Mouse (Mus musculus) C2C12 (cell line): ENCODE data around the gene Atox1. TPM values are rescaled to one million over a fixed set of nuclear protein-coding genes. Genes with fewer than 3 reads are reported as not detected.

Experiments used
- H3K27me3 ChIP-seq: one replicate; pipeline ENCODE4 v1.6.1; 2011; ENCODE audit not compliant: control insufficient read depth, insufficient read depth, insufficient read length
- H3K36me3 ChIP-seq: one replicate; pipeline ENCODE4 v1.6.1; 2011; ENCODE audit not compliant: control insufficient read depth, insufficient read depth
- H3K4me3 ChIP-seq: one replicate; pipeline ENCODE4 v1.5.1; 2011; ENCODE audit warnings: mild to moderate bottlenecking, control low read depth; ENCODE audit not compliant: poor library complexity, insufficient read depth, severe bottlenecking
- H3K79me2 ChIP-seq: one replicate; pipeline ENCODE4 v1.6.1; 2011; ENCODE audit not compliant: control insufficient read depth, insufficient read depth
- H3K79me3 ChIP-seq: one replicate; pipeline ENCODE4 v1.6.1; 2011; ENCODE audit warnings: low read depth, control low read depth
- H3ac ChIP-seq: one replicate; pipeline ENCODE3; 2011; ENCODE audit warnings: low read depth; ENCODE audit not compliant: control insufficient read depth, insufficient read length
- CEBPB ChIP-seq: IDR thresholded peaks from one replicate; pipeline ENCODE4 v1.6.1; 2011; ENCODE audit warnings: low read depth, mild to moderate bottlenecking, control low read depth, moderate library complexity
- CTCF ChIP-seq: IDR thresholded peaks from one replicate; pipeline ENCODE4 v1.5.1; 2011; ENCODE audit not compliant: control insufficient read depth, insufficient read depth, insufficient read length
- FOSL1 ChIP-seq: IDR thresholded peaks from one replicate; pipeline ENCODE4 v1.8.0; 2011; ENCODE audit warnings: mild to moderate bottlenecking, low read length; ENCODE audit not compliant: poor library complexity, insufficient read depth, severe bottlenecking
- MAX ChIP-seq: IDR thresholded peaks from one replicate; pipeline ENCODE4 v1.6.1; 2011; ENCODE audit warnings: mild to moderate bottlenecking, control low read depth
- MYOD1 ChIP-seq: IDR thresholded peaks from one replicate; pipeline ENCODE4 v1.6.1; 2011; ENCODE audit warnings: low read depth; ENCODE audit not compliant: control insufficient read depth, insufficient read length
- MYOG ChIP-seq: IDR thresholded peaks from one replicate; pipeline ENCODE4 v1.6.1; 2011; ENCODE audit not compliant: control insufficient read depth, insufficient read length; ENCODE audit errors: extremely low read depth
- USF1 ChIP-seq: IDR thresholded peaks from one replicate; pipeline ENCODE4 v1.6.1; 2011; ENCODE audit warnings: low read depth, mild to moderate bottlenecking, control low read depth, moderate library complexity
- polyA plus RNA-seq: library from polyadenylated mRNA; unstranded; fragments of >200 nt; fragmentation: generic; extraction: Trizol; gene quantifications from one replicate; pipeline ENCODE4 v1.2.1, GENCODE M21; 2012; ENCODE audit warnings: missing spikeins

Atox1 gene
- polyA plus RNA-seq, 1 experiment = 365 TPM

DNA sequence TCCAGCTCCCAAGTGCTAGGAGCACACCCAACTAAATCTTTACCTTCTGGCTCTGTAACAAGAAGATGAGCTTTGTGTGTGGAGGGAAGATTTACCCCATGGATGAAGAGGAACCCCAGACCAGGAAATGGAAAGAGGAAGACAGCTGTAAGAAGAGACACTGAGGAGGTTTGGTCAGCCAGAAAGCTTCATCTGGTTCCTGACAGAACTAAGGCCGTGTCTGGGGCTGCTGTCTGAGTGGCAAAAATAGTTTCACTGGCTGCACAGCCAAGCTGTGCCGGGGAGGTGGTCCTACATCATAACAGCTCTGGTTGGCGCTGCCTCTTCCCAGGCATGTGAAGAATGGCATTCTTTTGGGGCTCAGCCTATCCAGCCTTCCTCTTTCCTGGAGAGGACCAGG lies 28.1 kb downstream of the Atox1 start:
- Histone ChIP-seq H3K79me2 (no peaks in the 10 kb centered on the region), H3K4me3 (no peak overlapping the region), H3K79me3 (no peaks in the 10 kb centered on the region)

DNA sequence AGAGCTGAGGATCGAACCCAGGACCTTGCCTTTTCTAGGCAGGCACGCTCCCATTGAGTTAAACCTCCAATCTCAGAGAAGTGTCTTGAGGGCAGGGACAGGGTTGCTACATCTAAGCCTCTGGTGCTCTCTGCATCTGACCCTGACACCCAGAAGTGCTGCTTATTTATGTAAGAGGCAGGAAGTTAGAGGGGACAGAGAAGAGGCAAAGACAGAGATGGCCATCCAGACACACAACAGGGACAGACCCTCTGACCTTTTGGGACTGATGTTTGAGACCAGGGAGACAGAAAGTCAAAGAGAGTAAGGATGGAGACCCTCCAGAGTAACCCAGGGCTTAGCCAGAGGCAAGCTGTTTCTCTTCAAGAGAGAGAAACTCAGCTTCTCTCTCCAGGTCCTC lies 31.1 kb downstream of the Atox1 start:
- H3ac ChIP-seq = no peak overlapping the region
- no peaks in the 10 kb centered on the region for H3K79me2 ChIP-seq
- no peaks in the 10 kb centered on the region for H3K27me3 ChIP-seq
- H3K36me3 ChIP-seq = no peaks in the 10 kb centered on the region
- H3K4me3 ChIP-seq = no peak overlapping the region
- TF ChIP-seq FOSL1 (no peak), MYOG (no peak), CEBPB (no peak), MAX (no peak), CTCF (no peak), MYOD1 (no peak), USF1 (no peak)
- no peaks in the 10 kb centered on the region for H3K79me3 ChIP-seq

More for the DNA sequence above, 28.1 kb downstream of the Atox1 start:
- H3ac ChIP-seq = no peak overlapping the region
- TF ChIP-seq MYOG (no peak), CEBPB (no peak), USF1 (no peak), FOSL1 (no peak), MYOD1 (no peak), CTCF (no peak)
- H3K27me3 ChIP-seq = no peaks in the 10 kb centered on the region
- no peaks in the 10 kb centered on the region for H3K36me3 ChIP-seq

DNA sequence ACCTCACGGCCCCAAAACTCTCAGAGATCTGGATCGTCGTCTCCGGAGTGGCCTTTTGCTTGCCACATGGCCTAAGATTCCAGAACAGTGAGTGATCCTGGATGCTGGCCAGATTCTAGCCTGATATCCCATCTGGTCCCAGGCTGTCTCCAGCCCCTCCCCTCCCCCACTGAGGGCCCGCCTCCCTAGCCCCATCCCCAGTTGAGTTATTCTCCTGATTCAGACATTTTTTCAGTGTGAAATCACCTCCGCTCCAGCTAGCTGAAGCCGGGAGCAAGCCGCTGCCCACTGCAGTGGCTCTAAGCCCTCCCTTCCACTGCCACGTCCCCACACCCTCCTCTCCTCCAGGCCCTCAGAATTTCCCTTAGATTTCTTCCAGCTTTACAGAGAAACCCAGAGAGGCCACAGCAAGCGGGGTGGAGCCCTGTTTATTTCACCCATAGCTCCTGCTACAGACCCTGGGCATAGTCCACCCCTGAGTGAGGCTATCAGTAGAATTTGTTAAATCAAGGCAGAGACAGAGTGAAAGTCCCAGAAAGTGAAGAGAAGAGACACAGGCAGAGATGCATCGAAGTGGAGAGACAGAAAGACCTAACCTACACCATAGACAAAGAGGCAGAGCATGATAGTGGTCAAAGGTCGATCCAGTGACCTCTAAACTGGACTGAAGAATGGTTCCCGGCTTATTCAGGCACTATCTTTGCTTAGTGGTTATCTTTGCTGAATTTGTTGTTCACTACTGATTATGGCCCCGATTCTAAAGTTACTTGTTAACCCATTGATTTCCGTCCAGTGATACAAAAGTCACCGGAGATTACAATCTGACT lies 32.6 kb downstream of the Atox1 start:
- no peaks in the 10 kb centered on the region for H3K79me3 ChIP-seq
- TF ChIP-seq MYOG = no peak
- TF ChIP-seq MAX = peak; percentile 91
- TF ChIP-seq FOSL1 = peak; percentile 6
- peak; percentile 26 for TF ChIP-seq CEBPB
- peak; percentile 82 for TF ChIP-seq USF1
- TF ChIP-seq MYOD1 = peak; percentile 10
- TF ChIP-seq CTCF = no peak
- no peaks in the 10 kb centered on the region for H3K27me3 ChIP-seq
- H3K79me2 ChIP-seq = no peaks in the 10 kb centered on the region
- no peaks in the 10 kb centered on the region for H3K36me3 ChIP-seq
- H3ac ChIP-seq = peak overlapping the region; percentile 72
- H3K4me3 ChIP-seq = no peak overlapping the region

DNA sequence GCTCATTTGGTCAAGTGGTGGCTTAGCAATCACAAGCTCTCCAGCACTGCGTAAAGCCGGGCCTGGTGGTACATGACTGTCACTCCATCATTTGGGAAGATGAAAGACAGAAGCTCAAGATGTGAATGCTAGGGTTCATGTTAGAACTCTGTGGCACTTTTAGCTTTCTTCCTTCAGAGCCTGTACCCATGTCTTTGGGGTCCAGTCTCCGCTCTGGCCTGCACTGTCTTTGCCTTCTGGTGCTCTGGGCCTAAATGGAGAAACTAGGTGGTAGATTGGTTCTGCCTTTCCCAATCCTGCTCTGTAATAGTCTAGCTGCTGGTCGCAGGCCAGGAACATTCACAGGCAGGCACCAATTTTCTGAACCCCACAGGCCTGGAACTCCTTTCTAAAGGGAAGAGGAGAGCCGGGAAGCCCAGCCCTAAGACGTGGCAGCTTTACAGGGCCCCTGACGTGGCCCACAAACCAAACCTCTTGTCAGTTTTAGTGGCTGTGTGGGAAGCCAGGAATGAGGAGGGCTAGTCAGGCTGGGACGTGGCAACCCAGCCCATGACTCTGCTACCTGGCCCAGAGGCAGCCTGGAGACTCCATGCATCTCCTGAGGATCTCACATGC lies 36.2 kb downstream of the Atox1 start:
- peaks cover 2% of the 10 kb centered on the region for H3K79me2 ChIP-seq
- no peaks in the 10 kb centered on the region for H3K36me3 ChIP-seq
- TF ChIP-seq USF1 = no peak
- no peak for TF ChIP-seq MAX
- no peak for TF ChIP-seq FOSL1
- TF ChIP-seq MYOD1 = no peak
- TF ChIP-seq MYOG = no peak
- no peak for TF ChIP-seq CTCF
- no peak for TF ChIP-seq CEBPB
- no peak overlapping the region for H3K4me3 ChIP-seq
- no peaks in the 10 kb centered on the region for H3K79me3 ChIP-seq
- H3ac ChIP-seq = no peak overlapping the region
- H3K27me3 ChIP-seq = no peaks in the 10 kb centered on the region

DNA sequence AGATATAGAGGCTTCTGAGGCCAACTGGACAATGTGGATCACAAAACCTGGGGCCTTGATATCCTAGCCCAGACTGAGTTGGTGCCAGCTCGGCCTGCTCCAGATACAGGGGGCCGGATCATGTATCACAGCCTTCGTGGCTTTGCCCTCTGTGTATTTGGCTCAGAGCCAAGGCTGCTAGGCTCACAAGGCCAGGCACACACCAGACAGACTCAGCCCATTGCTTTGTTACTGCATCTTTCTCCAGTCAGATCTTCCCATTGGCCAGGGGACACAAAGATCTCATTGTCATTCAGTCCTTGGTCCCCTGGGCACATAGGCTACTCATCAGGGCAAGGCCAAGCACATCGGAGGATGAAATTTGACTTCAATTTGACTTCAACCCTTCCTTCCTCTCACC lies 37.3 kb downstream of the Atox1 start:
- no peaks in the 10 kb centered on the region for H3K27me3 ChIP-seq
- H3ac ChIP-seq = no peak overlapping the region
- H3K4me3 ChIP-seq = no peak overlapping the region
- H3K36me3 ChIP-seq = no peaks in the 10 kb centered on the region
- H3K79me2 ChIP-seq = peaks cover 12% of the 10 kb centered on the region
- TF ChIP-seq CTCF (no peak), FOSL1 (no peak), MYOD1 (no peak), MAX (peak; percentile 46), USF1 (no peak), MYOG (no peak), CEBPB (no peak)
- H3K79me3 ChIP-seq = peaks cover 8% of the 10 kb centered on the region

DNA sequence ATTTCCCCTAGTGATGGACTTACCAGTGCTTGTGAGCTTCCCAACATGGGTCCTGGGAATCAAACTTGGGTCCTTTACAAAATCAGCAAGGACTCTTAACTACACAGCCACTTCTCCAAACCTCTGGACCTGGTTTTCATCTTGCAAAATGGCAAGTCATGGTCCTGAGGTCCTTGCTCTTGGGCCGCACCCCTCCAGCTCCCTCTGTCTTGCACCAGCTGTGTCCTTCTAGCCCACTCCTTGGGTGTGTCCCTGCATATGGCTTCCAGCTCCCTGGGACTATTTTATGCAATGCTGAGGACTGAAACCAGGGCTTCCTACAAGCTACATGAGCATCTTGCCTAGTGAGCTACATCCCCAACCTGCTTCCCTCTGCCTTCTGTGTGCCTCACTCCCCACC lies 38.1 kb downstream of the Atox1 start, which contains the start of gene Sparc:
Gene Sparc (minus strand): TSS at position 206 of the 400 bp plus-strand sequence.
- no peak within 1 kb of the TSS for H3K4me3 ChIP-seq
- H3ac ChIP-seq = no peak within 1 kb of the TSS
- H3K79me2 ChIP-seq = peaks cover 20% of the 10 kb centered on the region
- no peaks in the 10 kb centered on the region for H3K36me3 ChIP-seq
- H3K79me3 ChIP-seq = peaks cover 13% of the 10 kb centered on the region
- no peak for TF ChIP-seq FOSL1
- no peak for TF ChIP-seq CTCF
- no peak for TF ChIP-seq USF1
- no peak for TF ChIP-seq CEBPB
- TF ChIP-seq MAX = no peak
- no peak for TF ChIP-seq MYOG
- no peak for TF ChIP-seq MYOD1
- no peaks in the 10 kb centered on the region for H3K27me3 ChIP-seq
